Mouse (Mus musculus) neutrophil, adult 5-6 weeks (primary cell): ENCODE measurements around the gene Krtap1-4. TPM values are rescaled to one million over a fixed set of nuclear protein-coding genes. Genes with fewer than 3 reads are reported as not detected.
"Not testable (repeated sequence)": the region's sequence is repeated elsewhere in the genome, so short reads cannot be mapped to it uniquely, and the experiment has no call there.

Experiments used
- ATAC-seq: fragments of 151-379, 151-347 bp; 2 replicates; pipeline ENCODE4 v1.8.0; 2017; ENCODE audit warnings: mild to moderate bottlenecking, moderate TSS enrichment; ENCODE audit not compliant: insufficient number of reproducible peaks, poor library complexity, low FRiP score, severe bottlenecking; ENCODE audit errors: extremely low read depth
- total RNA-seq: library from RNA; stranded (forward); fragments of 200-1000 nt; gene quantifications from 2 replicates; pipeline ENCODE4 v1.2.3, GENCODE M21; 2017

The Krtap1-4 gene
- total RNA-seq, result not detected in 2 replicates

DNA sequence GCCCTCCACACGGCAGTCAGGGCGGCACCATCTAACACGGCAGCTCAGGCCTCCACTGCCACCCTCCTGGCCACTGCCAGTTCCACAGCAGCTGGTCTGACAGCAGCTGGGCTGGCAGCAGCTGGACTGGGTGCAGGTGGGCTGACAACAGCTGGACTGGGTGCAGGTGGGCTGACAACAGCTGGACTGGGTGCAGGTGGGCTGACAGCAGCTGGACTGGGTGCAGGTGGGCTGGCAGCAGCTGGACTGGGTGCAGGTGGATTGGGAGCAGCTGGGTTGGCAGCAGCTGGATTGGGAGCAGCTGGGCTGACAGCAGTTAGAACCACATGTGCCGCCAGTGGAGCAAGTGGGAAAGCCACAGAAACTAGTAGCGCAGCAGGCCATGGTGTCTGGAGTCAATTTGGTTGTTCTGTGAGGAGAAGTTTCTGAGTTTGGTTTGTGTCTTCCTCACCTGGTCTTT lies at the start of gene Krtap1-4:
Gene Krtap1-4 (minus strand): TSS at position 410 of the 460 bp plus-strand sequence.
- ATAC-seq, result no peak

DNA sequence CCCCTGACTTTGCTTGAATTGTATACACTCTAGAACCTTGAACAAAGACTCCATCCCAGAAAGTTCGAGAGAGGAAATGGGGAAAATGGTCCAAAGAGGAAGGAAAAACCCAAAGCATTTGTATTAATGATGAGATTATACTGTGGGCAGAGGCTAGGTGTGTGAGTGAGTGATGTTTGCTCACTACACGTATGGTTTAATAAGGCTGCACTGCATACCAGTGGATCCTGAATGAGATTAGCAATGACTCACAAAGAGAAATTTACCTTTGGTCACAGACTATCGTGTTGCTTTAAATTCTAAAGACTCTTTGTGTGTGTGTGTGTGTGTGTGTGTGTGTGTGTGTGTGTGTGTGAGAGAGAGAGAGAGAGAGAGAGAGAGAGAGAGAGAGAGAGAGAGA lies 47.4 kb upstream of the Krtap1-4 start:
- ATAC-seq, result no peak

DNA sequence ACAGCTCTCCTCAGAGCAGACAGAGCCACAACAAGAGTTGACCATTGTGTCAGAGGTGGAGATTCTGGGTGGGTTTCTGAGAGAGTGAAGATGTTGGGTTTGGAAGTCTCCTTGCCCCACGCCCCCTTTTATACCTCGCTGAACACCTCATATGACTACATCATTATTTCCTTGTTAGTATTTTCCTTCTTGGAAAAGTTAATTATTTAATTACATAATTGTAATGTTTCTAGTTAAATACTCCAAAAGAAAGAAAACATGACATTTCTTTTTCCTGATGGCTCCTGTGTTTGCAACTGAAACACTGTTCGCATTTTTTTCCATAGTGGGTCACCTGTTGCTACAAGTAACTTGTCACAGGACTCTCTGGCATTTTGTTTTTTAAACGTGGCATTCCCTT lies 44.7 kb upstream of the Krtap1-4 start, which contains the start of gene Krtap4-1:
Gene Krtap4-1 (minus strand): TSS at position 101 of the 400 bp plus-strand sequence.
- ATAC-seq, result no peak

DNA sequence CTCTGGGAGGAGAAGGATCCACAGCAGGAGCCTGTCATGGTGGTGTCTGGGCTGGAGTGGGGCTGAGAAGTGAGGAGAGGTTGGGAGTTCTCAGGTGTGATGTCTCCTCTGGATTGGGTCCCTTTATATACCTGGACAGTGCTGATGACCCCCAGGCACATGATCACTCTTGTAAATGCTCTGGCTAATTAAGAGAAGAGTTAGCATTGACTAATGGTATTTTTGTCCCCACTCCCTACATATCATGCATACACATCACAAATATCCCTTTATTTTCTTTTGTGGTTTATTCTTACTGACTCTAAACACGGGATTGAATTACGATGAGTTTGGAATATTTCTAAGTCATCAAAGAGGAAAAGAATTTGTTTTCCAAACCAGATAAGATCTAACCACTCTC lies 36.9 kb upstream of the Krtap1-4 start, which contains the start of gene Gm11562:
Gene Gm11562 (minus strand): TSS at position 101 of the 400 bp plus-strand sequence.
- ATAC-seq, result no peak

DNA sequence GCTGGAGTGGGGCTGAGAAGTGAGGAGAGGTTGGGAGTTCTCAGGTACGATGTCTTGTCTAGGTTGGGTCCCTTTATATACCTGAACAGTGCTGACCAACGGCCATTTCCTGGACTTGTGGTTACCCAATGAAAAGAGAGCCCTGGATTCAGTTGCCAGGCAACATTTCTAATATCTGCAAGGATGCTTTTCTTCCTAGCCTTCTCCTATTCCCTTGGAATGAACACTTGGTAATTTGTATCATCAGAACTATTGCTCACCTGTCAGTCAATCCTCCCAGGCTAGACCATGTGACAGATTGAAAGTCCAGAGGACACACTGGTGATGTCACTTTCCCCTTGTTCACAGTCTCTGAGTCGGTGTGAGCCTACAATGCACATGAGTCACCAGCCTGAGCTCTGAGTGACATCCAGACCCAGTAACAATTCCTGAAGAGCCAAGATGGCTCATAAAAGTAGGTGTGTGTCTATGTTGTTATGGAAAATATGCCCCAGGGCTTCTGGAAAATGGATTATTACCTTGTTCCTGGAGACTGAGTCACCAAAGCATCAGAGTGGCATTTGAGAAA lies 31.4 kb upstream of the Krtap1-4 start, which contains the start of gene Krtap2-4:
Gene Krtap2-4 (minus strand): TSS at position 51 of the 568 bp plus-strand sequence.
- ATAC-seq, result no peak

DNA sequence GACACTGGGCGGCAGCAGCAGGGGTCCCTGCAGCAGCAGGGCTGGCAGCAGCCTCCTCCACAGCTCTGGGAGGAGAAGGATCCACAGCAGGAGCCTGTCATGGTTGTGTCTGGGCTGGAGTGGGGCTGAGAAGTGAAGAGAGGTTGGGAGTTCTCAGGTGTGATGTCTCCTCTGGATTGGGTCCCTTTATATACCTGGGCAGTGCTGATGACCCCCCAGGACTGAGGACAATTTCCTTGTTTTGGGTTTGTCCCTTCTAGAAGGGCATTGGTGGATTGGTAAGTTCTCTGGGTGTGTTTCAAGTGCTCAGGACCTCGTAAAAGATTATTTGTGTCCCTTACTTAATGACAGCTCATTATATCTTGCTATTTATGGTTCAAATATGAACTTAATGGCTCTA lies 26.6 kb upstream of the Krtap1-4 start, which contains the start of gene Gm11937:
Gene Gm11937 (minus strand): TSS at position 101 of the 400 bp plus-strand sequence.
- not testable (repeated sequence) for ATAC-seq

DNA sequence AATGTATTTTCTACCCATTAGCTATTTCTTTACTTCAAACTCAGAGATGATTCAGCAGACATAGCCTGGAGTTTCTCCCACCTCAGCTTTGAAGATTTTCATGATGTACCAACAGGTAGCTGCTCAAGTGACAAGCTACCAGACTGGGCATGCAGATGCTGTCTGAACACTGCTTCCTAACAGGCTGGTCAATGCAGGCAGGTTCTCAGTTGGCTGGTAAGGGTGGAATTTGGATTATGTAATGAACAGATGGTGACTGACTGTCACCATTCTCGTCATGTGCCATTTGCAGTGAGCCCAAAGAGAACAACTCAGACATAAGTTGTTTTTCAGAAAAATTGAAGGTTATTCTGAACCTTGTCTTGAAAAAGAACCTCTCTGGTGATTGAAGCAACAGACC lies 25.7 kb upstream of the Krtap1-4 start:
- no peak for ATAC-seq

DNA sequence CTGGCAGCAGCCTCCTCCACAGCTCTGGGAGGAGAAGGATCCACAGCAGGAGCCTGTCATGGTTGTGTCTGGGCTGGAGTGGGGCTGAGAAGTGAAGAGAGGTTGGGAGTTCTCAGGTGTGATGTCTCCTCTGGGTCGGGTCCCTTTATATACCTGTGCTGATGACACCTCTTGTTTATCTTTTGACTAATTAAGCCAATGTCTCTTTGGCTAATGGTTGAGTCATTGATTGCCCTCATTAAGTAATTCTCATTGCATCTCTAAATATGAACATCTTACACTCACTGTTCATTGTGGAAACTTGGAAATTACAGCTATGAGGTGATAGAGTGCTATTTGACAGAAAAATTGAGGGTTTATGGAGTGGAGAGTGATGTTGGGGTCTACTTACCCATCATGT lies 19.8 kb upstream of the Krtap1-4 start, which contains the start of gene Gm11938:
Gene Gm11938 (minus strand): TSS at position 101 of the 400 bp plus-strand sequence.
- ATAC-seq, result not testable (repeated sequence)

DNA sequence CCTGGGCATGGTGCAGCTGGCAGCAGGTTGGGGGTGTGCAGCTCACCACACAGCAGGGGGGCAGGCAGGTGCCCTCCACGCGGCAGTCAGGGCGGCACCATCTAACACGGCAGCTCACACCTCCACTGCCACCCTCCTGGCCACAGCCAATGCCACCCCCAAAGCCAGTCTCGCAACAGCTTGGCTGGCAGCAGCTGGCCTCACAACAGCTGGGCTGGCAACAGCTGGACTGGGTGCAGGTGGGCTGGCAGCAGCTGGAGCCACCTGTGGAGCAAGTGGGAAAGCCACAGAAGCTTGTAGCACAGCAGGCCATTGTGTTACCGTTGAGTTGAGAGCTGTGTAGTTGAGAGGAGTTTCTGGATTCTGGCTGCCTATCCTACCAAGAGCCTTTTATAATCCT lies 14.3 kb upstream of the Krtap1-4 start, which contains the start of gene Krtap9-3:
Gene Krtap9-3 (minus strand): TSS at position 364 of the 400 bp plus-strand sequence.
- not testable (repeated sequence) for ATAC-seq

DNA sequence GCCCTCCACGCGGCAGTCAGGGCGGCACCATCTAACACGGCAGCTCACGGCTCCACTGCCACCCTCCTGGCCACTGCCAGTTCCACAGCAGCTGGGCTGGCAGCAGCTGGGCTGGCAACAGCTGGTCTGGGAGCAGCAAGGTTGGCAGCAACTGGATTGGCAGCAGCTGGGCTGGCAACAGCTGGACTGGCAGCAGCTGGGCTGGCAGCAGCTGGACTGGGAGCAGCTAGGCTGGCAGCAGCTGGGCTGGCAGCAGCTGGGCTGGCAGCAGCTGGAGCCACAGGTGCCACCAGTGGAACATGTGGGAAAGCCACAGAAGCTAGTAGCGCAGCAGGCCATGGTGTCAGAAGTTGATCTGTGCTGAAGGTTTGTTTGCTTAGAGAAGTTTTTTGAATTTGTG lies 7.5 kb upstream of the Krtap1-4 start, which contains the start of gene Krtap1-3:
Gene Krtap1-3 (minus strand): TSS at position 359 of the 400 bp plus-strand sequence.
- no peak for ATAC-seq

DNA sequence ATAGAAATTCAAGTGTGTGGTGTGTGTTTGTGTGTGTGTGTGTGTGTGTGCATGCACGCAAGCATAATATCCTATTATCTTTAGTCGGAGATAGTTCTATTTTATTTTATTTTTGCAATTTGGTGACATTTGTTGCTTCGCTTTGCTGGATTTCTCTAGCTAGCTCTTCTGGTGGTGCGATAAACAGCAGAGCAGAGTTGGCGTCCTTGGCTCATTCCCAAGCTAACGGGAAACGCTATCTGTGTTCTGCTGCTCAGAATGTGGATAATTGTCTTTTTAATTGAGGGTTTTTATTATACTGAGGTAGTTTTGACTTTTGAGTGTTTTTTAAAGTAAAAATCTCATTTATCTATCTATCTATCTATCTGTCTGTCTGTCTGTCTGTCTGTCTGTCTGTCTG lies 1.6 kb upstream of the Krtap1-4 start:
- ATAC-seq, result no peak

DNA sequence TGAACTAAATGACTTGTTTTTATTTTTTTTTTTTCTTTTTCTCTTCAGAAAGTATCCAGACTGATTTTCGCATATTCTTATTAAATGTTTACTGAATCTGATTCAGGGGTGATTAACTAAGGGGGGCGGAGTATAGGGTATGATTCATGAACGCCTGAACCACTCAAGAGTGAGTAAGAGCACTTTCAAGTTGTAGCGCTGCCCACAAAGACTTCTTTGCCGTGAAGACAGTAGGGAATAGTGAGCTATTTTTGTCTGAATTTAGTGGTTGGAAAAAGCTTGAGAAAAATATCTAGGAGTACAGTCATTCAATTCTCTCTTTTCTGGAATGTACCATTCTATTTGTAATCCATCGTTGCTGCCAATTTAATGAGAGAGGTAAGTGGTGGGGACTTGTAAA lies 1.9 kb downstream of the Krtap1-4 start:
- ATAC-seq, result no peak

DNA sequence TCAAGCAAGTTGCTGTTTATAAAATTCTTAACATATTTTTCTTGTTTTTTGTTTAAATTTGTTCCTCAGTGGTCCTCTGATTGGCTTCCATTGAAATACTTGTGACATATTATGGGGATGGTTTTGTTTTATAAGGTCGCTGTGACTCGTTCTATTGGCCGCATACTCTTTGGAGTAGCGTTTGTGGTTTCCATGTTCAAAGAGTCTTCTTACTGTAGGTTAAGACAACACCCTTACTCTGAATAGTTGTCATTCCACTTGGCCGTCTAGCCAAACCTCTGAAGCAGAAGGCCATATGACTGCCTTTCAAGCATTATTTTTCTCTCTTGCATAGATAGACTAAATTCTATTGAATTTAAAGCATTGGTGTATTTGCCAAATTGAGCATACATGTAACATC lies 2.4 kb downstream of the Krtap1-4 start:
- ATAC-seq, result no peak

DNA sequence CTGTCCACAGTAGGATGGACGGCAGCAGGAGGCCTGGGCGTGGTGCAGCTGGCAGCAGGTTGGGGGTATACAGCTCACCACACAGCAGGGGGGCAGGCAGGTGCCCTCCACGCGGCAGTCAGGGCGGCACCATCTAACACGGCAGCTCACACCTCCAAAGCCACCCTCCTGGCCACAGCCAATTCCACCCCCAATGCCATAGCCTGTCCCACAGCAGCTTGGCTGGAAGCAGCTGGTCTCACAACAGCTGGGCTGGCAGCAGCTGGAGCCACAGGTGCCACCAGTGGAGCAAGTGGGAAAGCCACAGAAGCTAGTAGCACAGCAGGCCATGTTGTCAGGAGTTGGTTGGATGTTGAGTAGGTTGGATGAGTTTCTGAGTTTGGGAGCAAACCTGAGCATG lies 2.8 kb downstream of the Krtap1-4 start, which contains the start of gene Krtap1-5:
Gene Krtap1-5 (minus strand): TSS at position 381 of the 400 bp plus-strand sequence.
- no peak for ATAC-seq

DNA sequence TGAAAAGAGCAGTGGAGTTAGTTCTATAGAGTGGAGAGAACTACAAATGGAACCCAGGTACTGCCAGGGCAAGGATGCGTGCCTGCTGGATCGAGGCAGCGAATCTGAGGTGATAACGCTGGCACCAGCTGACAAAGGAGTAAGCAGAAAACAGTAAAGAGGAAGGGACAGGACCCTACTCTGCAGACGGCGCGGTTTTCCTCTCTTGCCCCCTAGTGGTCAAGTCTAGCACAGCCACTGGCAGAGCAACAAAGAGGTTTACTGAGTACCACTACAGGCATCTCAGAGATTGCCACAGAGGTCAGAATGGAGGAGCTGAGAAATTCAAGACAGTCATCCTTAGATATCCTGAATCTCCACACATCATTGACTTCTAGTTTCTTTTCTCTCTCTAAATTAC lies 9.3 kb downstream of the Krtap1-4 start:
- ATAC-seq, result no peak

DNA sequence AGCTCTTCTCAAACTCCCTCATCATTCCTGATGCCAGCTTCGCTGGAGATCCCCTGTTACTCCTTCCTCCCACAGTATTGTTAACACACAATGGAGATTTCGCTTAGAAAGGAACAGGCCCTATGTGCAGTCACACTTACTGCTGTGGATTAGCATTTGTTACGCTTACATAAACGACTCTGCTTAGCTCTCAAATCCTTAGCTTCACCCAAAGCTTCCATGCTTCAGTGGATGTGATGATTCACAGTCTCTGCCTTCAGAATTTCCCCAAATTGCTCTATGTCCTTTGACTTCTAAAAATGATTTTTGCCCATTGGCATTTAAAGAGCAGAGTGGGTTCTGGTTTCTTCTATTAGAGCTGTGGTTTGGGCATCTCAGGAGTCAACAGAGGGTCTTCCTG lies 10.3 kb downstream of the Krtap1-4 start:
- ATAC-seq, result no peak

DNA sequence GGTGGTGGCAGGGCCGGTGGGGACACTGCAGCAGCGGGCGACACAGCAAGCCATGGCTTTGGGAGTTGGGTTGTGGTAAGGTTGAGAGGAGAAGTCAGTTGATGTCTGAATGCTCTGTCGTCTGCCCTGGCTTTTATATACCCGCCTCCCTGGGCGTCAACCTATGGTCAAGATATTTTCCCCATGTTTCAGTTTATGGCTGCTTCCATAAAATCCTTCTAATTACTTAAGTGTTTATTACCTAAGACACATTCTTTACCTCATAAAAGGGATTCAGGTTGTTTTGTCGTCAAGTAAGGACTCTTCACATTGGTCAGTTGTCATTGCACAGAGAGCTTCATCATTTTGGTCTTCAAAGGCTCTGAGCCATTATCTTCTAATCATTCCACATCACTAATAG lies 16.9 kb downstream of the Krtap1-4 start, which contains the start of gene Krtap3-1:
Gene Krtap3-1 (minus strand): TSS at position 101 of the 400 bp plus-strand sequence.
- ATAC-seq, result no peak

DNA sequence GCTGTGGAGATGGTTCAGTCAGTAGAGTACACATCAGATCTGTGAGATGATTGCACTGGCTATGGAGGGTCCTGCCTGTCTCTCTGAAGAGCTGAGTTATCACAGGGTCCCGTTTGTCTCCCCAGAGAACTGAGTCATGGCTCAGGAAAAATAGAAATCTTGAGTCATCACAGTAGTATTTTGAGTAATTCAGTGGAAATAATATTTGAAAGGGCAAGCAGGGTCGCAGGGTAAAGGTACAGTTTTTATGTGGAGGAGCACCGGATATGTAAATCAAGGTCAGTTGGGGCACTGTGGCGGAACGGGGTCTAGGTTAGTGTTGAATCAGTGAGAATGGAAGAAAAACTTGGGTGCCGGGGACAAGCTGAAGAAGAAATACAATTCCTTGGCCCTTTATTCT lies 20.9 kb downstream of the Krtap1-4 start:
- no peak for ATAC-seq

DNA sequence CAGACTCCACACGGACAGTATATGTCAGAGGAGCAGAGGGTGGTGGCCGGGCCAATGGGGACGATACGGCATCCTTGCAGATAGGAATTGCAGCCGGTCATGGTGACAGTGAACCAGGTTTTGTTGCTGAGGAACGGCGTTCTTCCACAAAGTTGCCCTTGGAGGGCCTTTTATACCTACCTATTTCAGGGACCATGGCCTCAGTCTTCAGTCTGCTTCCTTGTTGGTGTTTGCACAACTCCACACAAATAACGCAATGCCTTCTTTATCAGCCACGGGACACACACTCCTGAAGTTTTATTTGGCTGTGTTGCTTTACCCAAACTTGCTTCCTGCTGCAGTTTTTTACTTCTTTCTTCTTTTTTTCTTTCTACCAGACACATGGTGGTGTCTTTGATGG lies 24.1 kb downstream of the Krtap1-4 start, which contains the start of gene Gm11939:
Gene Gm11939 (minus strand): TSS at position 101 of the 400 bp plus-strand sequence.
- ATAC-seq, result no peak
